Mouse (Mus musculus): ENCODE data around the gene Cdh4. TPM values are rescaled to one million over a fixed set of nuclear protein-coding genes. Genes with fewer than 3 reads are reported as not detected.

The Cdh4 gene
- total RNA-seq, 1 experiment, result 1.9 TPM

- Histone ChIP-seq H3K9me3 (ENCODE audit: control insufficient read depth, insufficient read depth, low read depth, low read length) (no peaks in the 10 kb centered on the region), H3K4me3 (ENCODE audit: insufficient read depth in 1 of 2, low read depth in 1 of 2, low read length in 2 of 2, poor library complexity in 1 of 2, severe bottlenecking in 1 of 2) (no peak overlapping the region), H3K27ac (ENCODE audit: insufficient read depth, low read depth, low read length, poor library complexity, severe bottlenecking) (no peak overlapping the region), H3K4me1 (ENCODE audit: control insufficient read depth in 2 of 2, insufficient read depth in 2 of 2, low read length in 2 of 2, poor library complexity in 1 of 2) (no peaks in the 10 kb centered on the region), H3K36me3 (ENCODE audit: control insufficient read depth, insufficient read depth, low read length, poor library complexity, severe bottlenecking) (no peaks in the 10 kb centered on the region), H3K9ac (ENCODE audit: insufficient read depth, low read depth, low read length, poor library complexity, severe bottlenecking) (no peak overlapping the region)
- in situ Hi-C loops (cut with MboI; ENCODE audit: low sequenced_read_pairs in 2 of 2, unreplicated experiment in 2 of 2), result no loop called here
- no peak for TF ChIP-seq CHD2 (IDR thresholded peaks at IDR 0.05; ENCODE audit: low read depth, low read length)
- no peak for TF ChIP-seq MAFK (IDR thresholded peaks at IDR 0.05; ENCODE audit: insufficient read depth, low read depth, low read length)
- TF ChIP-seq HCFC1 (IDR thresholded peaks at IDR 0.05; ENCODE audit: borderline replicate concordance, insufficient read depth, low read length), result no peak
- no peak for DNase-seq (ENCODE audit: low read depth, low spot score)
These were observed 392.7 kb downstream of the Cdh4 start for GRCm38 (mm10) chr2:179834892-179835291.

- Histone ChIP-seq H3K27ac (ENCODE audit: insufficient read depth, low read depth, low read length, poor library complexity, severe bottlenecking) (no peak overlapping the region), H3K4me1 (ENCODE audit: control insufficient read depth in 2 of 2, insufficient read depth in 2 of 2, low read length in 2 of 2, poor library complexity in 1 of 2) (no peaks in the 10 kb centered on the region), H3K36me3 (ENCODE audit: control insufficient read depth, insufficient read depth, low read length, poor library complexity, severe bottlenecking) (no peaks in the 10 kb centered on the region), H3K9ac (ENCODE audit: insufficient read depth, low read depth, low read length, poor library complexity, severe bottlenecking) (no peak overlapping the region), H3K9me3 (ENCODE audit: control insufficient read depth, insufficient read depth, low read depth, low read length) (no peaks in the 10 kb centered on the region), H3K4me3 (ENCODE audit: insufficient read depth in 1 of 2, low read depth in 1 of 2, low read length in 2 of 2, poor library complexity in 1 of 2, severe bottlenecking in 1 of 2) (no peak overlapping the region)
- TF ChIP-seq CHD2 (IDR thresholded peaks at IDR 0.05; ENCODE audit: low read depth, low read length) (no peak), MAFK (IDR thresholded peaks at IDR 0.05; ENCODE audit: insufficient read depth, low read depth, low read length) (no peak), HCFC1 (IDR thresholded peaks at IDR 0.05; ENCODE audit: borderline replicate concordance, insufficient read depth, low read length) (no peak), ZNF384 (IDR thresholded peaks at IDR 0.05; ENCODE audit: low read depth, low read length) (no peak), ZC3H11A (IDR thresholded peaks at IDR 0.05; ENCODE audit: borderline replicate concordance, low read depth, low read length) (no peak)
- no peak for DNase-seq (ENCODE audit: low read depth, low spot score)
- in situ Hi-C loops (cut with MboI; ENCODE audit: low sequenced_read_pairs in 2 of 2, unreplicated experiment in 2 of 2), result no loop called here
These were observed 393.3 kb downstream of the Cdh4 start for GRCm38 (mm10) chr2:179835570-179835969.

GRCm38 (mm10) chr2:179837186-179837585 lies 395.0 kb downstream of the Cdh4 start:
- Histone ChIP-seq H3K4me1 (ENCODE audit: control insufficient read depth in 2 of 2, insufficient read depth in 2 of 2, low read length in 2 of 2, poor library complexity in 1 of 2) (no peaks in the 10 kb centered on the region), H3K27ac (ENCODE audit: insufficient read depth, low read depth, low read length, poor library complexity, severe bottlenecking) (no peak overlapping the region), H3K4me3 (ENCODE audit: insufficient read depth in 1 of 2, low read depth in 1 of 2, low read length in 2 of 2, poor library complexity in 1 of 2, severe bottlenecking in 1 of 2) (no peak overlapping the region), H3K36me3 (ENCODE audit: control insufficient read depth, insufficient read depth, low read length, poor library complexity, severe bottlenecking) (no peaks in the 10 kb centered on the region), H3K9ac (ENCODE audit: insufficient read depth, low read depth, low read length, poor library complexity, severe bottlenecking) (no peak overlapping the region), H3K9me3 (ENCODE audit: control insufficient read depth, insufficient read depth, low read depth, low read length) (no peaks in the 10 kb centered on the region)
- in situ Hi-C loops (cut with MboI; ENCODE audit: low sequenced_read_pairs in 2 of 2, unreplicated experiment in 2 of 2), result no loop called here
- DNase-seq (ENCODE audit: low read depth, low spot score), result no peak
- TF ChIP-seq ZNF384 (IDR thresholded peaks at IDR 0.05; ENCODE audit: low read depth, low read length) (no peak), HCFC1 (IDR thresholded peaks at IDR 0.05; ENCODE audit: borderline replicate concordance, insufficient read depth, low read length) (no peak), CHD2 (IDR thresholded peaks at IDR 0.05; ENCODE audit: low read depth, low read length) (no peak), MAFK (IDR thresholded peaks at IDR 0.05; ENCODE audit: insufficient read depth, low read depth, low read length) (no peak), ZC3H11A (IDR thresholded peaks at IDR 0.05; ENCODE audit: borderline replicate concordance, low read depth, low read length) (no peak)

- in situ Hi-C loops (cut with MboI; ENCODE audit: low sequenced_read_pairs in 2 of 2, unreplicated experiment in 2 of 2), result no loop called here
- no peak overlapping the region for H3K9ac ChIP-seq (ENCODE audit: insufficient read depth, low read depth, low read length, poor library complexity, severe bottlenecking)
- H3K4me1 ChIP-seq (ENCODE audit: control insufficient read depth in 2 of 2, insufficient read depth in 2 of 2, low read length in 2 of 2, poor library complexity in 1 of 2), result no peaks in the 10 kb centered on the region
- TF ChIP-seq MAFK (IDR thresholded peaks at IDR 0.05; ENCODE audit: insufficient read depth, low read depth, low read length), result no peak
- no peak for TF ChIP-seq CHD2 (IDR thresholded peaks at IDR 0.05; ENCODE audit: low read depth, low read length)
- TF ChIP-seq ZC3H11A (IDR thresholded peaks at IDR 0.05; ENCODE audit: borderline replicate concordance, low read depth, low read length), result no peak
- TF ChIP-seq HCFC1 (IDR thresholded peaks at IDR 0.05; ENCODE audit: borderline replicate concordance, insufficient read depth, low read length), result no peak
- TF ChIP-seq ZNF384 (IDR thresholded peaks at IDR 0.05; ENCODE audit: low read depth, low read length), result no peak
- no peak for DNase-seq (ENCODE audit: low read depth, low spot score)
- no peak overlapping the region for H3K4me3 ChIP-seq (ENCODE audit: insufficient read depth in 1 of 2, low read depth in 1 of 2, low read length in 2 of 2, poor library complexity in 1 of 2, severe bottlenecking in 1 of 2)
- H3K36me3 ChIP-seq (ENCODE audit: control insufficient read depth, insufficient read depth, low read length, poor library complexity, severe bottlenecking), result no peaks in the 10 kb centered on the region
- no peak overlapping the region for H3K27ac ChIP-seq (ENCODE audit: insufficient read depth, low read depth, low read length, poor library complexity, severe bottlenecking)
- H3K9me3 ChIP-seq (ENCODE audit: control insufficient read depth, insufficient read depth, low read depth, low read length), result no peaks in the 10 kb centered on the region
These were observed 395.8 kb downstream of the Cdh4 start for GRCm38 (mm10) chr2:179838036-179838435.
